Mouse (Mus musculus): ENCODE measurements around the gene Ubxn11.

DNA sequence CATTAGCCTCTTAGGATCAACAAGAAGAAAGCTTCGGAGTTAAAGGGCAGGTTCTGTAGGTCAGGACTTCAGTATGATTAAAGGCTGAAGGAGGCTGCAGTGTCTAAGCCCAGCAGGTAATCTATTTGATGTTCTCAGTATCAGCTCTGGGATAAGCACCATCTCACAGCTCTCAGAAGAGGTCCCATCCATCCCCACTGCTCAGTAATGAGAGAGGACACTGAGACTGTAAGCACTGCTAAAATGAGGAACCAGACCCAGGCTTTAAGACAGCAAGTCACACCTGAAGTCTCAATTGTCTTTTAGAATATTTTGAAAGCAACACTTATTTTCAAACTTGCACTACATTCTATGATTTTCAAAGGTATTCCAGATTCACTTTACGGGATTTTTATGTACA lies 55.2 kb downstream of the Ubxn11 start:
- TF ChIP-seq CTCF (IDR thresholded peaks at IDR 0.05; ENCODE audit: control insufficient read depth, insufficient read depth, low read length) = no peak
- no peak for TF ChIP-seq POLR2A (IDR thresholded peaks at IDR 0.05; ENCODE audit: borderline replicate concordance, control insufficient read depth, low read depth, low read length)
